Mouse (Mus musculus): ENCODE data around the gene Gm7849. TPM values are rescaled to one million over a fixed set of nuclear protein-coding genes. Genes with fewer than 3 reads are reported as not detected.
"Not testable (repeated sequence)": the region's sequence is repeated elsewhere in the genome, so short reads cannot be mapped to it uniquely, and the experiment has no call there.

The Gm7849 gene
- polyA plus RNA-seq (2014; fragmentation: Nextera tagmentation; extraction: Ambion mirVana): not detected in 2 replicates

GRCm38 (mm10) chr8:21456460-21456859 is at the start of gene Gm7849:
Gene Gm7849, minus strand, starts transcription at chr8:21456560.
- not testable (repeated sequence) for H3K4me3 ChIP-seq (replicated peaks; ENCODE audit: low read length); H3K36me3 ChIP-seq (replicated peaks; ENCODE audit: control insufficient read depth, insufficient read depth); H3K9me3 ChIP-seq (ENCODE audit: control insufficient read depth, low read length); H3K4me2 ChIP-seq (replicated peaks); H3K27me3 ChIP-seq (ENCODE audit: control insufficient read depth, insufficient read depth, low read length); DNase-seq (ENCODE audit: low spot score); H3K27ac ChIP-seq; H3K4me1 ChIP-seq (replicated peaks; ENCODE audit: control insufficient read depth, insufficient read depth, low read length); H3K9ac ChIP-seq; ATAC-seq (ENCODE audit: low FRiP score)
- WGBS: no CpG with 5 or more reads among the region's 1 CpGs

GRCm38 (mm10) chr8:21427111-21427510 is 29.2 kb downstream of the Gm7849 start, which contains the start of gene Defa36:
Gene Defa36, plus strand, starts transcription at chr8:21427411.
- H3K4me3 ChIP-seq (replicated peaks; ENCODE audit: low read length); H3K9me3 ChIP-seq (ENCODE audit: control insufficient read depth, low read length); H3K27me3 ChIP-seq (ENCODE audit: control insufficient read depth, insufficient read depth, low read length); H3K4me2 ChIP-seq (replicated peaks); ATAC-seq (ENCODE audit: low FRiP score); H3K27ac ChIP-seq; H3K36me3 ChIP-seq (replicated peaks; ENCODE audit: control insufficient read depth, insufficient read depth); H3K9ac ChIP-seq; H3K4me1 ChIP-seq (replicated peaks; ENCODE audit: control insufficient read depth, insufficient read depth, low read length); DNase-seq (ENCODE audit: low spot score): not testable (repeated sequence)
- no CpG with 5 or more reads among the region's 1 CpGs for WGBS

Other genes starting within 250 kb of the Gm7849 start
- gene Gm15292, start 206.8 kb downstream of the Gm7849 start, polyA plus RNA-seq (2014; fragmentation: Nextera tagmentation; extraction: Ambion mirVana): not detected in 2 replicates
- not detected in 2 replicates for gene Defa27, start 141.0 kb downstream of the Gm7849 start, polyA plus RNA-seq (2014; fragmentation: Nextera tagmentation; extraction: Ambion mirVana)
- not detected in 2 replicates for gene Defa29, start 129.5 kb downstream of the Gm7849 start, polyA plus RNA-seq (2014; fragmentation: Nextera tagmentation; extraction: Ambion mirVana)
- gene Defa2, start 78.0 kb downstream of the Gm7849 start, polyA plus RNA-seq (2014; fragmentation: Nextera tagmentation; extraction: Ambion mirVana): not detected in 2 replicates
- not detected in 2 replicates for gene Defa33, start 64.7 kb downstream of the Gm7849 start, polyA plus RNA-seq (2014; fragmentation: Nextera tagmentation; extraction: Ambion mirVana)
- gene Defa36, start 29.1 kb downstream of the Gm7849 start, polyA plus RNA-seq (2014; fragmentation: Nextera tagmentation; extraction: Ambion mirVana): not detected in 2 replicates
- not detected in 2 replicates for gene Defa20, start 52.7 kb upstream of the Gm7849 start, polyA plus RNA-seq (2014; fragmentation: Nextera tagmentation; extraction: Ambion mirVana)
- gene Defa32, start 72.5 kb upstream of the Gm7849 start, polyA plus RNA-seq (2014; fragmentation: Nextera tagmentation; extraction: Ambion mirVana): not detected in 2 replicates
- not detected in 2 replicates for gene Defa37, start 108.8 kb upstream of the Gm7849 start, polyA plus RNA-seq (2014; fragmentation: Nextera tagmentation; extraction: Ambion mirVana)
- not detected in 2 replicates for gene Defa28, start 126.4 kb upstream of the Gm7849 start, polyA plus RNA-seq (2014; fragmentation: Nextera tagmentation; extraction: Ambion mirVana)
- gene Gm7861, start 137.9 kb upstream of the Gm7849 start, polyA plus RNA-seq (2014; fragmentation: Nextera tagmentation; extraction: Ambion mirVana): not detected in 2 replicates
- gene Defa26, start 161.6 kb upstream of the Gm7849 start, polyA plus RNA-seq (2014; fragmentation: Nextera tagmentation; extraction: Ambion mirVana): not detected in 2 replicates
- not detected in 2 replicates for gene Defa17, start 199.2 kb upstream of the Gm7849 start, polyA plus RNA-seq (2014; fragmentation: Nextera tagmentation; extraction: Ambion mirVana)
- gene Defa34, start 209.2 kb upstream of the Gm7849 start, polyA plus RNA-seq (2014; fragmentation: Nextera tagmentation; extraction: Ambion mirVana): not detected in 2 replicates
- not detected in 2 replicates for gene AY761184, start 247.1 kb upstream of the Gm7849 start, polyA plus RNA-seq (2014; fragmentation: Nextera tagmentation; extraction: Ambion mirVana)

Data from hindbrain, embryonic 14.5 days (tissue).